Mouse (Mus musculus) embryo, embryonic 10.5 days (tissue): ENCODE data around the gene Vmn2r78.
"Not testable (repeated sequence)": the region's sequence is repeated elsewhere in the genome, so short reads cannot be mapped to it uniquely, and the experiment has no call there.

Experiments used
- DNase-seq: peaks from one replicate; pipeline ENCODE4 v3.0.0-alpha.2; 2015; ENCODE audit warnings: low spot score

Gene Vmn2r78

DNA sequence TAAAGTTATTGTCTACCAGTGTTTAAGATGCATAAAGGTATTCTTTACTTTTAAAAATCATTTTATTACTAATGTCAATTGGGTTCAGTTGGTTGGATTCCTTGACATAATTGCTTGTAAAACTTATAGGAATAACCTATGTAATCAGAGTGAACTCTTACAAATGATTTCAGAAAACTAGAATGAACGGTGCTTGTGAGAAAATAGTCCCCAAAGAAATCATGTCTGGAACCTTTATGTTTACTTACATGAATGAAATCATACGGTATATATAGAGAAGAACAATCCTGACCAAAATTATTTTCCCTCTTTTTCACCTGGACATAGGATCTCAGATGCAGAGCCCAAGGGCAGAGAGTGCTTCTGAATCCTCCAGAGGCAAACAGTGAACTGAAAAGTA lies at the start of gene Vmn2r78:
TSS of gene Vmn2r78 (plus strand) at position 301 of the 400 bp plus-strand sequence.
- DNase-seq: not testable (repeated sequence)

DNA sequence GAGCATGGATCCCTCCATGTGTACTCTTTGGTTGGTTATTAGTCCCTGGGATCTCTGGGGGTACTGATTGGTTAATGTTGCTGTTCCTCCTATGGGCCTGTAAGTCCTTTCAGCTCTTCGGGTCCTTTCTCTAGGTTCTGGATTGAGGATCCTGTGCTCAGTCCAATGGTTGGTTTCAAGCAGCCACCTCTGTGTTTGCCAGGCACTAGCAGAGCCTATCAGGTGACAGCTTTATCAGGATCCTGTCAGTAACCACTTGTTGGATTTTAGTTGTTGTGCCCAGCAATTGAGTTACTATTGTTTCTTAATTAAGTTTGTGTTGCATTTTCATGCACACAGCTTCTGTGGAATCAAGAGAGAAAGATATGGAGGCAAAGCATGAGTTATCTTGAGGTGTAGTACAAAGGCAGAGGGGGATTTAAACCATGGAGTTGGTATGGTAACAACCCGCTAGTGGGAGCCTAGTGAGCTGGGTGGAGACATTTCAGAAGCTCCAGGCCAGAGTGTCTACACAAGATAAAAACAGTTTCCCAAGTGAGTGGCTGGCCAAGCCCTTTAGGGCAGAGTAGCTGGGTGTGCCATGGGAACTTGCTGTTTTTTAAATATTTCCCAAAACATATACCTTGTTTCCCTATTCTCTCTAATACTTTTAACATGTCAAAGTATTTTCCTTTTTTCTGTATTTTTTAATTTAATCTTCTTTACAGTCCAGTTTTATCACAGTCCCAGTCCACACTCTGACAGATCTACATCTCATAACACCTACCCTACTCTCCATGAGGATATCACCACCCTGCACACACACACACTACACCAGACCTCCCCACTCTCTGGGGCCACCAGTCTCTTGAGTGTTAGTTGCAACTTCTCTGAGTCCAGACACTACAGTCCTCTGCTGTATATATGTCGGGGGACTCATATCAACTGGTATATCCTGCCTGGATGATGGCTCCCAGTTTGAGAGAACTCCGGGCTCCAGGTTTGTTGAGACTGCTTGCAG lies 25.1 kb upstream of the Vmn2r78 start:
- no peak for DNase-seq

DNA sequence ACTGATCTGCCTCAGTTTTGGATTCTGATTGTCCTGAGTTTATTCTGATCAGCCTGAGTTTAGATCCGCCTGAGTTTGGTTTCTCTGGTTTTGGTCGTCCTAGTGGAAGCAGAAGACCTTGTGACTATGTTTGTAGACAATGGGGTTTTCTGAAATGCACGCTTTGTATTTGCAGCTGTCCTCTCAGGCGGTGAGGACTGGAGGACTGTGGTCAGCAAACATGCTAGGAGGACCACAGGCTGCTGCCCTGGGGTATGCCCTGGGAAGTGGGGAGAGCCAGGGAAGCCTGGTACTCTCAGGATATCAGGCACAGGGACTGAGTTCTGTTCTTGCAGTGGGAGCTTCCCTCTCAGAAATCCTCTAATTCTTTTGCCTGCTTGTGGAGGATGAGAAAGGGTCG lies 22.4 kb downstream of the Vmn2r78 start:
- no peak for DNase-seq

DNA sequence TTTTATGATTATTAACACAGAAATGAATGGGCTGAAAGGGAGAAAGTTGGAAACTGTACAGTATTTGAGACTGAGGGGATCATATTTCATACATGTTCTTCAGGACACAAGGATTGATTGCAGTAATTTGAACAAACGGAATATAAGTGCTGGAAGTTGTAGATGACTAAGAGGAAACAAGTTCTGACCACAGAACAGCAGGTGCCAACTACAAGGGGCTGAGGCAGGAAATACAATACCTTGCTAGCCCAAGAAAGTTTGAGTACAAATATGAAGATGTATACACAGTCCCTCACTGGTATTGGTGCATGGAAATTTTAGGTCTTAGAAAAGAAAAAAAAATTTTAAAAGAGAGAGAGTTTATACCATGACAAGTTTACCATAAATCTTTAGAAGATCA lies 79.8 kb downstream of the Vmn2r78 start:
- no peak for DNase-seq

DNA sequence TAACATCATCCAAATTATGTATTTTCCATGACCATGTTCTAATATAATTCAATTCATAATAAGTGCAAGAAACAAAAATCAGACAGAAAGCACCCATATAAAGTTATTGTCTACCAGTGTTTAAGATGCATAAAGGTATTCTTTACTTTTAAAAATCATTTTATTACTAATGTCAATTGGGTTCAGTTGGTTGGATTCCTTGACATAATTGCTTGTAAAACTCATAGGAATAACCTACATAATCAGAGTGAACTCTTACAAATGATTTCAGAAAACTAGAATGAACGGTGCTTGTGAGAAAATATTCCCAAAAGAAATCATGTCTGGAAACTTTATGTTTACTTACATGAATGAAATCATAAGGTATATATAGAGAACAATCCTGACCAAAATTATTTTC lies 80.9 kb downstream of the Vmn2r78 start, which contains the start of gene Vmn2r79:
TSS of gene Vmn2r79 (plus strand) at position 301 of the 400 bp plus-strand sequence.
- not testable (repeated sequence) for DNase-seq
